Mouse (Mus musculus) induced T-regulatory cell, adult 2 months (primary cell): ENCODE results near the gene Snupn.
"Not testable (repeated sequence)": the region's sequence is repeated elsewhere in the genome, so short reads cannot be mapped to it uniquely, and the experiment has no call there.

Experiments used
- DNase-seq: peaks from one replicate; pipeline ENCODE4 v3.0.0-alpha.2; 2012; ENCODE audit warnings: low read depth

The Snupn gene

DNA sequence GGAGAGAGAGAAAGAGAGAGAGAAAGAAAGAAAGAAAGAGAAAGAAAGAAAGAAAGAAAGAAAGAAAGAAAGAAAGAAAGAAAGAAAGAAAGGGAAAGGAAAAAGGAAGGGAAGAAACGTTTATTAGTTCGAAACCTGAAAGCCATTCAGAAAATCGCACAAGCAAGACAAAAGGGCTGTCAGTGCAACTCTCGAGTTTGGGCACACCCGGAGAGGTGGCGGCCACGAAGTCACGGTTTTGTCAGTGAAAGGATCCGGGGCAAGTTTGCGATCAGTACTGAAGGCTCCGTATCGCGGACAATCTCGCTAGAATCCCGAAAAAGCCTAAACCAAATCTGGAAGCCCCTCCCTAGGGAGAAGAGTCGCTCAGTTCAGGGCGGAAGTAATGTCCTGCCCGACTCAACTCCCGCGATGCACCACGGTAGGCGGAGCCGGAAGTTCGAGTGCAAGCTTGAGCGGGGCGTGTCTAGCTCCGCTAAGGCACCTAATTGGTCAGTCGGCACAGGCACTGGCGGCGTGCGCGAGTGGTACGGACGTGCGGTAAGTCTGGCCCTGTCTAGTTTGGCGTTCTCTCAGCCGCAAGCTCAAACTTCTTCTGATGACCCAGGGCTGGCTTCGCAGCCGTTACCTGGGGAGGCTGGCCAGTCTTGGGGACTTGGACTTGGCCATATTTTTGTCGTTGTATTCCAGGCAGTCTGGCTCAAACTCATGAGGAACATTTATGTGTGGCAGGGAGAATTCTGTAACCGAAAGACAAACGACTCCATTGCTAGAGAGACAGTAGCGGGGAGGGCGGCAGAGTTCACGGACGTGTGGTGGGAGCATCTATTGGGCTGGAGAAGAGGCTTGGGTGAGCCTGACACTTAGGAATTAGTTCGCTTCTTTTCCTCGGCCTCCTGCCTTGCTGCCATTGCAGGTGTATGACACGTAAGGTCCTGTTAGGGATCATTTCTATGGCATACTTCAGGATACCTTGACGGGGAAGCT lies at the start of gene Snupn:
Gene Snupn (plus strand): TSS at position 465 of the 987 bp plus-strand sequence.
- DNase-seq, result peak; percentile 99

GRCm38 (mm10) chr9:56901187-56901586 lies 49.5 kb upstream of the Snupn start:
- DNase-seq, result no peak

DNA sequence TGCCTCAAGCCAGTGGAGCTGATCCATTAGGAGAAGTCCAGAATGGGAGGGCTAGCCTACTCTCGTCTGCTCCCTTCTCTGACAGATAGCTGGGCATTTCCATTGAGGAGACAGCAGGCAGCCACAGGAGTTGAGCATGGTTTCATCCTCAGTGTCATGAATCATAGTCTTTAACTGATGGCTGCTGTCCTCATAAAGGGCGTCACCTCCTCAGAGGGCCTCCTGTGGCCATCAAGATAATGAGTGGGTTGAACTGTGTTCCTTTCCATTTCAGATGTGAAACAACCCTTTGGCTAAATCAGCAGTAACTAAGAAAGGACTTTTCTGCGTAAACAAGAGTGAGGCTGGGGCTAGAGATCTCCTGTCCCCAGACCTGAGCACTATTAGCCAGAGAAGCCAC lies 47.0 kb upstream of the Snupn start:
- no peak for DNase-seq

GRCm38 (mm10) chr9:56907549-56907948 lies 43.1 kb upstream of the Snupn start:
- DNase-seq, result no peak

GRCm38 (mm10) chr9:56909991-56910390 lies 40.7 kb upstream of the Snupn start:
- not testable (repeated sequence) for DNase-seq

- DNase-seq, result no peak
These were observed 39.7 kb upstream of the Snupn start for GRCm38 (mm10) chr9:56911017-56911416.

GRCm38 (mm10) chr9:56913991-56914390 lies 36.7 kb upstream of the Snupn start:
- DNase-seq, result no peak

GRCm38 (mm10) chr9:56915116-56915515 lies 35.6 kb upstream of the Snupn start:
- DNase-seq, result no peak

GRCm38 (mm10) chr9:56915695-56916410 lies 34.8 kb upstream of the Snupn start:
- no peak for DNase-seq

DNA sequence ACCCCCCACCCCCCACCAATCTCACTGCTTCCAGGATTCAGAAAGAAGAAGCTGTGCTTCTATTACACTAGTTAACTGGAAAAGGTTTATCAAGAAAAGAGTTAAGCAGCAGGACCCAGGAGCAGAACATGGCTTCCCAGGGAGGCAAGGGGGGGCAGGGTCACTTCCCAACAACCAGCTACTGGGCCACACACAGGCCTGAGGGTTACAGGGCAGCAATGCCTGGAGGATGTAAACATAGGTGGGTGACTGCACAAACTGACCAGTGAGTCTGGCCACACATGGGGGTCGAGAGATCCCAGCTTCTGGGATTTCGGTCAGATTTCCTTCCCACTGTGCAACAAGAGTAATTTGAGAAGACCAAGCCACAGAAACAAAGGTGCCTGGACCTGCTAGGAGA lies 33.5 kb upstream of the Snupn start:
- no peak for DNase-seq

- no peak for DNase-seq
These were observed 32.2 kb upstream of the Snupn start for GRCm38 (mm10) chr9:56918466-56918865.

- DNase-seq, result no peak
These were observed 27.9 kb upstream of the Snupn start for GRCm38 (mm10) chr9:56922746-56923145.

- DNase-seq, result no peak
These were observed 26.6 kb upstream of the Snupn start for GRCm38 (mm10) chr9:56923841-56924650.

DNA sequence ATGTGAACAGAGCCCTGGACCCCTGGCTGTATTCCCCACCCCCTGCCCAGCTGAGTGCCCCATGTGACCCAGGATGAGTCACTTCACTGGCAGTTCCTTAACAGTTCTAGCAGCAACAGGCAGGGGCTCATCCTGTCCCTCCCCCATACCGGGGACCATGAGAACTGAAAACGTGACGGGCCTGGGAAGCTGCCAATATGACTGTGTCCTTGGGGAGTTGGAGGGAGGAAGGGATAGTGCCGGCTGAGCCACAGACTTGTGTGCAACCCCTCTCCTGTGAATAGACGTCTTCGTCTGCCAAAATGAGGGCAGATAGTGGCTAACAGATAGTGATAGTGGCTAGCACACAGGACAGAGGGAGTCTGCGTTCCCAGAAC lies 26.0 kb upstream of the Snupn start:
- DNase-seq, result no peak

- DNase-seq, result no peak
These were observed 25.2 kb upstream of the Snupn start for GRCm38 (mm10) chr9:56925291-56926024.

DNA sequence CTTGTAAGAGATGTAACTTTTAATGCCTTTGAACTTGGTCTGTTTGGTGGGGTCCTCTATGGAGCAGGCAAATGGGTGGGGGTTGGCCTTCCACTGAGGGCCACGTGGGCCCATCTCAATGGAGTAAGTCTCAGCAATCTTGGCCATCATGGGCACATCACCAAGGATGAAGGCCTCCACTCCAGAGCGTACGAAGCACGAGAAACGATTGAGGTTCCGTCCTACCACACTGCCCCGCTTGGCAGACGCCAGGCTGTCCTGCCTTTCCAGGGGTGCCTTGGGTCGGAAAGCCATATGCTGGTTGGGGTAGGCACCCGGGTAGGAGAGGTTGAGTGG lies 24.7 kb upstream of the Snupn start:
- DNase-seq, result no peak

DNA sequence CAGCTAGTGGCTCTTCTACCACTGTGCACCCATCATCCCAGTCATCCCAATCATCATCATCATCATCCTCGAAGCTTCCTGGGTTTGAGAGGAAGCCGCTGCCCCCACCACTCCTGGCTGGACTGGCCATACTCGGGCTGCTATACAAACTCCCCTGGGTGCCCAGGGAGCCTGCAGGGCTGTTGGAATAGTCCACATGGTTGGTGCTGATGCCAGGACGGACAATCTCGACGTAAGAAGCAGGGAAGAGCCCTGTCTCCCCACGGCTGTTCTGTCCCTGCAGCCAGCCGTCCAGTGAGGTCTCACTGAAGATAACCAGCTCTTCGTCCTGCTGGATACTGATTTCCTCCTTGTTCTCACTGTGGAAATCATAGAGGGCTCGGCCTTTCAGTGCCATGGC lies 24.3 kb upstream of the Snupn start:
- DNase-seq, result no peak

DNA sequence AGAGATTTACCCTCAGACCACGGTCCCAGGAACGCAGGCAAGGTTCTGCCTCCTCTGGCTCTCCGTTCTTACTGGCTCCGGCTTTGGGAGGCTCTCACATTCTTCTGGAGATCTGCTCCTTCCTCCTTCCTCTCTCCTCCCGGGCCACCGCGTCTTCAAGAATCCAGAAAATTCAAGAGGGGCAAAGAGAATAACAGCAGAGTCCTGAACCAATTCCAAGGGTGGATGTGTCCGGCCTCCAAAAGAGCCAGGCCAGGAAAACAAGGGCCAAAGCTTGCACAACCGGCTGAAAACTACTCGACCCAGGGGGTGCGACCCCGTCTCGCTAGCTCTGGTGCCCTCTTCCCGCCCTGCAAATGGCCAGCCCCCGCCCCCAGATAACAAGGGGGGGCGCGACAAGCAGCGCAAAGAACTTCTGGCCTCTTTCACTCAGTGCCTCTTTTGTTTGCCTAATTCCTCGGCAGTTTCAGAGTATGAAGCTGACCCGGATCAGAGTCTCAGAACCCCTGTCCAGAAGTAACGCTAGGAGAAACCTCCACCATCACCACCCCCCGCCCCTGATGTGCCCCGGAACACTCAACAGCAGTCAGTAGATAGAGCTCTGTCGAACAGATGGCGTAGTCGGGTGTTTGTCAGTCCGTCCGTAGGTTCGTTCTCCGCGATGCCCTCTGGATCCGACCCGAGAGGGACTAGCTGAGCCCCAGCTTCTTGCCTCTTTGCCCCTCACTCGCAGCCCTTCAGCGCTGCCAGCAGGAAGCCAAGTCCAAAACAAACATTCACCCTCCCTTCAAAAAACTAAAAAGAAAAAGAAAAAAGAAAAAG lies 23.3 kb upstream of the Snupn start:
- DNase-seq, result no peak

- peak; percentile 88 for DNase-seq
These were observed 22.5 kb upstream of the Snupn start, which contains the start of gene Snx33 for GRCm38 (mm10) chr9:56928041-56928811. Gene Snx33, minus strand, starts transcription at chr9:56928371.

DNA sequence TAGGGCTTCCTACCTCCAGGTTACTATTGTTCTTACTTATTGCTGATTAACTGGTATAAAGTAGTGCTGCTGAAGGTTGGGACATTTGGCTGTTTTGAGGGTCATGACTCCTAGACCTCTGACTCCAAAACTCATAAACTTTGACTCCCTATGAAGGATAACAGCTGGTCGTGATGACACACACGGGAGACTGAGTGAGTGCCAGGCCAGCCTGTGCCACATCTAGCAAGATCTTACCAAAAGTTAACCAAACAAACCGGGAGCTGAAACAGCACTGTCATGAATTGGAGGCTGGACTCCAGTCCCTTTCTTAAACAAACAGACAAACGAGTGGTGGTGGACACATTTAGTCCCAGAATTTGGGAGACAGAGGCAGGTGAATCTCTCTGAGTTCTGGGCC lies 21.2 kb upstream of the Snupn start:
- no peak for DNase-seq
